Mouse (Mus musculus) heart, postnatal 14 days (tissue): Measurements from ENCODE around the gene Pamr1. TPM values are rescaled to one million over a fixed set of nuclear protein-coding genes. Genes with fewer than 3 reads are reported as not detected.

Source experiments
- total RNA-seq, 2 experiments: library from RNA; stranded (reverse); gene quantifications; 2 replicates each; pipeline ENCODE4 v1.2.3; 2021

The Pamr1 gene
- total RNA-seq, 2 experiments from 2014 or later, result 4.6 to 6.0 TPM

Other genes starting within 250 kb of the Pamr1 start
- 10 to 100 TPM; 30.0 to 31.3 TPM for gene Trim44, start 142.2 kb upstream of the Pamr1 start, total RNA-seq
- 1 to 10 TPM in 1 of 2 experiments, under 1 TPM in 1; 0.98 to 1.1 TPM for gene Fjx1, start 97.5 kb upstream of the Pamr1 start, total RNA-seq
- under 1 TPM; 0.10 to 0.45 TPM for gene Slc1a2, start 108.6 kb downstream of the Pamr1 start, total RNA-seq